Mouse (Mus musculus) liver, postnatal 0 days (tissue): Measurements from ENCODE around the gene Gm4894.

ENCODE experiments used
- CTCF ChIP-seq: sonication (generic); IDR thresholded peaks from 2 replicates; pipeline ENCODE4 v1.5.1; 2016; ENCODE audit warnings: antibody characterized with exemption, low read depth
- EP300 ChIP-seq: IDR thresholded peaks from 2 replicates; pipeline ENCODE4 v1.6.1; 2016; ENCODE audit warnings: antibody characterized with exemption, low read depth, mild to moderate bottlenecking

GRCm38 (mm10) chr9:49214734-49215133 is 35.6 kb upstream of the Gm4894 start:
- TF ChIP-seq CTCF (no peak), EP300 (no peak)
